Mouse (Mus musculus) embryo, embryonic 9.5 days (tissue): Measurements from ENCODE around the gene Gm11032.
A peak's percentile ranks its signal among the peaks of the same experiment; 100 is the strongest.
"Not testable (repeated sequence)": the region's sequence is repeated elsewhere in the genome, so short reads cannot be mapped to it uniquely, and the experiment has no call there.

Source experiments
- DNase-seq: peaks from one replicate; pipeline ENCODE4 v3.0.0-alpha.2; 2017; ENCODE audit errors: extremely low spot score

The Gm11032 gene

DNA sequence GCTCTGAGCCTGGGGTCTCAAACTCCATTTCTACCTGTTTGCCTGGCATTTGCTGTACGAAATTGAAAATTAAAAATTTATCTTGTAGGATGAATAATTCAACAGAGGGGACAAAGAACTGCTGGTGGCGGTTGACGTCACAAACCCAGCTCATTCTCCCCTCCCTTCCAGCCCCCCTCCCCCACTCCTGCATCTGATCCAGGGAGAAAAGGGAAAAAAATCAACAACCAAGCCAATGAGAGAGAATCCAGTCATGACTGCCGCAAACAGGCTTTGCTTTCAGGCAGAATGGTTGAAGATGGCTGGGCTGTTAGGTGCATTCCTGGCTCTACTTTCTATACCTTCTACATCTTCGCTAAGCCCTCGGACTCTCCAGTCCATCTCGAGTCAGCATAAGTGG lies 6.1 kb downstream of the Gm11032 start:
- no peak for DNase-seq

DNA sequence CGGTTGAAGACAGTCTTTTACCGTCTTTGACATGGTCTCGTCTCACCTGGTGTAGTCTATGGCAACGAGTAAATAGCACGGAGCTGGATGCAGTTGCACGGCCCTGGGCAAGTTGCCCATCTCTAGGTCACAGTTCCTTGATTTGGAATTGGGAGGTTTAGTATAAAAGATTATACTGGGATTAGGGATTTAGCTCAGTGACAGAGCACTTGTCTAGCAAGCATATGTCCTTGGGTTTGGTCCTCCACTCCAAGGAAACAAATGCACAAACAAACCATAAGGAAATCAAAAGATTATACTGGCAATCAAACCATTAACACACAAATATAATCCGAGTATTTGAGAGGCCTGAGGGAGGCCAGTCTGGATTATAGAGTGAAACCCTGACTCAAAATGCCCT lies 7.8 kb downstream of the Gm11032 start:
- no peak for DNase-seq

- peak; percentile 40 for DNase-seq
Measured at GRCm38 (mm10) chr11:4629861-4630280, 10.0 kb downstream of the Gm11032 start.

GRCm38 (mm10) chr11:4633420-4633819 lies 13.6 kb downstream of the Gm11032 start:
- DNase-seq: no peak

GRCm38 (mm10) chr11:4634395-4634794 lies 14.5 kb downstream of the Gm11032 start:
- no peak for DNase-seq

DNA sequence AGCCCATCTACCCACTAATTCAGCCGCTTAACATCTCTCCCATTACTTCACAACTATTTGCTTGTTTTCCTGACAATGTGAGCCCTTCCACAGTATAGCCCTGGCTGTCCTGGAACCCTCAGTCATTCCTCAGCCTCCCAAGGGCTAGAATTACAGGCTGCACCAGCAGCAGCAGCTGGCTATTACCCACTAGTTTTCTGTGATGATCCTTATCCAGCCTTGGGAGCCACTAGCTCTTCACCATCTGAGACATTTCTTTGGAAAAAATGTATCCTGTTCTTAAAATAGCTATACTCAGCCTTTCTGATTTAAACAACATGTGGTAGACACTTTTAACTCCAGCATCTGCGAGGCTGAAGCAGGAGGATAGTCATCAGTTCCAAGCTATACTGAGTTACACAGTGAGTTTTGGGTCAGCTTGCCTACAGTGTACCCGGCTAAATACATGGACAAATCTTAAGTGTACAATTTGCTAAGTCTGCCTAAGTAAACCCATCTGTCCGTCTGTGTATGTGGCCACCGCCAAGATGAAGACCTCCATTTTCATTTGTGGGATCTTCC lies 17.0 kb downstream of the Gm11032 start:
- DNase-seq: no peak

DNA sequence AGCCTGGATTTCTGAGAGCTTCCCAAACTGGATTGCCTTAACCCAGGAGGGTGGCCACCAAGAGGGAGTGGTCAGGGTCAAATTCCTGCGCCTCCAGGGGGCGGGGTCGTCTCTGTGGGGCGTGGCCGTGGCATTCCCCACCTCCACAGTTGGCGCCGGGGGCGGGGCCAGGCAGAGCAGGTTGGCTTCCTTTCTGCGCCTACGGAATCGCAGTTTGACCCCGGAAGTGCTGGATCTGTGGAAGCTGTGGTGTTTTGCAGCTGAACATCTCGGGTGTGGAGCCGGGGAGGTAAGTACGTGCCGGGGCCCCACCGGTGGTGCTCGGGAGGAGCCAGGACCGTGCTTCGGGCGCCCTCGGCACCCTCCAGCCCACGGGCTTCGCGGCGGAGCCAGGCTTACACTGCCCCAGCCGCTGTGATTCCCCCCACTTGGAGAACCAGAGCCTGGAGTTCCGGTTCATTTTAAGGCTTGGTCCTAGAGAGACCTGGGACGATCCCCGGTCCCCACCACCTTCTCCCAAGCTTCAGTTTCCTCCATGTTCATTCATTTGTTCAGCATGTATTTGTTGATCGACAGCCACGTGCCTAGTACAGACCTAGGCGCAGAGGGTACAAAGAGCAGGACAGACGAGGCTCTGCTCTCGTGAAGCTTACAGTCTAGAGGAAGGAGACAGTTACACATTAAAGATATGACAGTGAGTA lies 17.8 kb downstream of the Gm11032 start, which contains the start of gene Ascc2:
Gene Ascc2 (plus strand): TSS at position 214 of the 701 bp plus-strand sequence.
- peak; percentile 98 for DNase-seq

- DNase-seq: no peak
Measured at GRCm38 (mm10) chr11:4638261-4638660, 18.4 kb downstream of the Gm11032 start.

- no peak for DNase-seq
Measured at GRCm38 (mm10) chr11:4641185-4641584, 21.3 kb downstream of the Gm11032 start.

GRCm38 (mm10) chr11:4643722-4644121 lies 23.9 kb downstream of the Gm11032 start:
- DNase-seq: no peak

GRCm38 (mm10) chr11:4645180-4645579 lies 25.3 kb downstream of the Gm11032 start:
- not testable (repeated sequence) for DNase-seq

DNA sequence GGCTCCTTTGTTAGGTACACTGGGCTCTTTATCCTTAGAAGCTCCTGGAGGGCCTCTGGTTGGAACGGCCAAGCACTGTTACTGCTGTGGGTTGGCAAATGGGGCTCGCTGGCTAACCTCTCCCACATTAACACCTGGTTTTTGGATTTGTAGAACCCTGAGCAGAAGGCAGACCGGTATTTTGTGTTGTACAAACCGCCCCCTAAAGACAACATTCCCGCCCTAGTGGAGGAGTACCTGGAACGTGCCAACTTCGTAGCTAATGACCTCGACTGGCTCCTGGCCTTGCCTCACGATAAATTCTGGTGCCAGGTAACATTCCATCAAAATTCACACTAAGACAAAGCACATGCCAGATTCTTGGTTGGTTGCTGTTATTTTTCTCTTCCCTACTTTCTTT lies 26.5 kb downstream of the Gm11032 start:
- no peak for DNase-seq

DNA sequence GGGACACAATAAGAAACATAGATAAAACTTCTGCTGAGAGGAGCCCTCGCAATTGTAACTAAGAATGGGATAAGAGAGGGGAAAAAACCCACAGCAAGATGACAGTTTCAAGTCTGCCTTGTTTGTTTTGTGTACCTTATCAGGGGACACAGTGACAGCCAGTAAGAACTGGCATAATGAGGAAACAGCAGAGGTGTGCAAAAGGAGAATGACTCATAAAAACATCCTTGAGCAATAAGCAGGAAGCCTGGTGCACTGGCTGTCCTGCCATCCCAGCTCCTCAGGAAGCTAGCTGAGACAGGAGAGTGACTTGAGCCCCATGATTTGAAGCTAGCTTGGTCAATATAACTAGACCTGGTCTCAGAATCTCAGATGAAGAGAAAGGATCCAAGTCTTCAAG lies 40.0 kb downstream of the Gm11032 start:
- DNase-seq: no peak

GRCm38 (mm10) chr11:4660309-4661025 lies 40.6 kb downstream of the Gm11032 start:
- no peak for DNase-seq

GRCm38 (mm10) chr11:4661324-4661723 lies 41.5 kb downstream of the Gm11032 start:
- no peak for DNase-seq

- DNase-seq: no peak
Measured at GRCm38 (mm10) chr11:4661871-4662495, 42.1 kb downstream of the Gm11032 start.

- DNase-seq: no peak
Measured at GRCm38 (mm10) chr11:4662496-4662878, 42.6 kb downstream of the Gm11032 start.
